Mouse (Mus musculus): ENCODE data around the gene Rnf212b. TPM values are rescaled to one million over a fixed set of nuclear protein-coding genes. Genes with fewer than 3 reads are reported as not detected.
A peak's percentile ranks its signal among the peaks of the same experiment; 100 is the strongest.

The Rnf212b gene
- polyA plus RNA-seq, 1 experiment from 2014 or later: not detected

DNA sequence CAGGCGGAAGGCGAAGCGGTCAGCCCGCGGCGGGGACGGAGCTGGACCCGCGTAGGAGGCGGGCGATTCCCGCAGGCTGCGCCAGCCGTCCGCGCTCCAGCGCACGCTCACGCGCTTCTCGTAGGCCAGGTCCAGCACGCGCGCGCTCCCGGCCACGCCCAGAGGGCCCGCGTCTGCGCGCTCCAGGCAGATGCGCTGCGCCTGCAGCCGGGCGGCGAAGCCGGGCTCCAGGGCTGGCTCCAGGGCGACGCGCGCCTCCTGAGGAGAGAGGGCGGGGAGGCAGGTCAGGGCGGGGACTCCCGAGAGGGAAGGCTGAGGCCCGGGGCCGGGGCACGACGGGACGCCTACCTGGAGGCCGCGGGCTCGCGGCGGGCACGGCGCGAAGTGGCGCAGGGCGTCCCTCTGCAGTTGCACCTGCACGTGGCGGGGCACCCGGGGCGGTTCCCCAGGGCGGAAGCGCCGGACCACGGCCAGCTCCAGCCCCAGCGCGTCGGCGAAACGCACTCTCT is 62.7 kb downstream of the Rnf212b start:
- Histone ChIP-seq H3K9ac (peak overlapping the region; percentile 71), H3K4me2 (peak overlapping the region; percentile 89), H3K36me3 (no peaks in the 10 kb centered on the region), H3K9me3 (no peaks in the 10 kb centered on the region), H3K27me3 (replicated peaks) (no peaks in the 10 kb centered on the region), H3K27ac (peak overlapping the region; percentile 85), H3K4me3 (replicated peaks) (peak overlapping the region; percentile 83), H3K4me1 (no peaks in the 10 kb centered on the region)
- WGBS: under 1% methylated on average over 70 of the region's 72 CpGs
- peak; percentile 91 for ATAC-seq (ENCODE audit: insufficient read depth, low FRiP score, low read depth)

- Histone ChIP-seq H3K4me3 (replicated peaks) (peak within 1 kb of the TSS; percentile 83), H3K9me3 (no peaks in the 10 kb centered on the region), H3K36me3 (no peaks in the 10 kb centered on the region), H3K27me3 (replicated peaks) (no peaks in the 10 kb centered on the region), H3K27ac (peak within 1 kb of the TSS; percentile 85), H3K9ac (peak within 1 kb of the TSS; percentile 71), H3K4me1 (no peaks in the 10 kb centered on the region), H3K4me2 (peak within 1 kb of the TSS; percentile 89)
- peak; percentile 80 for ATAC-seq (ENCODE audit: insufficient read depth, low FRiP score, low read depth)
- under 1% methylated on average over 60 of the region's 61 CpGs for WGBS
These were observed 63.2 kb downstream of the Rnf212b start, which contains the start of gene Ppp1r3e for GRCm38 (mm10) chr14:54877048-54877715. Gene Ppp1r3e (minus strand): TSS chr14:54877550.

DNA sequence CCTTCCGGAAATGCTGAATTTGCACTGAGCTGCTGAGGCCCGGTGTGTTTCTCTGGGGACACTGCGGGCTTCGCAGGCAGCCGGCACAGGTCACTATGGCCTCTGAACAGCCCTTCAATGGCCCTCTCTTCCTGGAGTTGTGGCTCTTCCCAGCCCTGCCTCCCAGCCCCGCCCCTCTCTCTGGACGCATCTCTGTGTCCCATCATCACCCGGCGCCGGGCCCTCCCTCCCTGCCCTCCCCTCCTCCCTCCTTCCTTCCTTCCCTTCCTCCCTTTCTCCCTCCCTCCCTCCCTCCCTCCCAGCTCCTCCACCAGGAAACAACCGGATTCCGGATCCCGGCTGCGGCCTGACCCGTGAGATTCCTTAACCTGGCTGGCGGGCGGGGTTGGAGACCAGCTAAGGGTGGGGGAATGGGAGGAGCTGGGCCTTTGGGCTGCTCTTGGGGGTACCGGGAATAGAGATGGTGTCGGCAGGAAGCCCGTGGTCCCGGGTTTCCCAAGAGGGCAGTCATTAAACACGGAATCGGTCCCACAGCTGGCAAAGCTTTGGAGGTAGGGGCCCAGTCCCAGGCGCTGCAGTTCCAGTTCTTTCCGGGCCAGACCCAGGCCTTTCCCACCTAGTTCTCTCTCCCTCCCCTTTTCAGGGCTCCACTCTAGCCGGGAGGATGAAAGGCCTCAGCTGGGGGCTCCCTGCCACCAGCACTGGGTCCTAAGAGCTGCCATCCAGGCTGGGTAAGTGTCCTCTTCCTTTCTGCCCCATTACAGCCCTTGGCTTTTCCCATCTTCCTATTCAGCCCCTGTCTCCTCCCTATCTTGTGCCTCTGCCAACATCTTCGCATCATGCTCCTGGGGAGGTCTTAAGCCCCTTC is 69.4 kb downstream of the Rnf212b start, which contains the start of the genes Bcl2l2 and Gm20521:
Bcl2l2 (plus strand) TSS at position 224 of the 868 bp plus-strand sequence.
Gm20521 (plus strand) TSS at position 288 of the 868 bp plus-strand sequence.
- peaks cover 15% of the 10 kb centered on the region for H3K4me1 ChIP-seq
- no peaks in the 10 kb centered on the region for H3K9me3 ChIP-seq
- peak within 1 kb of the TSS; percentile 88 for H3K27ac ChIP-seq
- H3K9ac ChIP-seq: peak within 1 kb of the TSS; percentile 66
- H3K4me2 ChIP-seq: peak within 1 kb of the TSS; percentile 82
- ATAC-seq (ENCODE audit: insufficient read depth, low FRiP score, low read depth): peak; percentile 88
- 0 out of 2 replicates have a peak, but pooled peaks cover 3% of the 10 kb centered on the region for H3K36me3 ChIP-seq
- no peaks in the 10 kb centered on the region for H3K27me3 ChIP-seq (replicated peaks)
- H3K4me3 ChIP-seq (replicated peaks): peak within 1 kb of the TSS; percentile 53
- WGBS: under 1% methylated on average over 27 of the region's 27 CpGs

DNA sequence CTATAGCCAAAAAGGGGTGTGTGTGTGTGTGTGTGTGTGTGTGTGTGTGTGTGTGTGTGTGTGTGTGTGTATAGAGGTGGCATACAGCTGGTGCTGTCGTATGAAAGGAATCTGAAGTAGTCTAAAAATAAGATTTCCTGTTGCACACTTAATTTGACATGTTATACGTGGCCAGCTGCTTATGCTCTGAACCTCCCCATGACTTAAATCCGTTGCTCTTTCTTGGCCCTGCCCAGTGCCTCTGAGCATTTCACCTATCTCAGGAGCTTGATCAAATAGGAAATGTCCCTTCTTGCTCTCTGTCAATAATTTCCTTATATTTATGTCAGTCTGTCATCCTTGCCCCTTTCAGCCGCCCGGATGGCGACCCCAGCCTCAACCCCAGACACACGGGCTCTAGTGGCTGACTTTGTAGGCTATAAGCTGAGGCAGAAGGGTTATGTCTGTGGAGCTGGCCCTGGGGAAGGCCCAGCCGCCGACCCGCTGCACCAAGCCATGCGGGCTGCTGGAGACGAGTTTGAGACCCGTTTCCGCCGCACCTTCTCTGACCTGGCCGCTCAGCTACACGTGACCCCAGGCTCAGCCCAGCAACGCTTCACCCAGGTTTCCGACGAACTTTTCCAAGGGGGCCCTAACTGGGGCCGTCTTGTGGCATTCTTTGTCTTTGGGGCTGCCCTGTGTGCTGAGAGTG is 70.2 kb downstream of the Rnf212b start:
- H3K9me3 ChIP-seq: no peaks in the 10 kb centered on the region
- H3K9ac ChIP-seq: peak overlapping the region; percentile 66
- peak overlapping the region; percentile 82 for H3K4me2 ChIP-seq
- peak; percentile 6 for ATAC-seq (ENCODE audit: insufficient read depth, low FRiP score, low read depth)
- no peaks in the 10 kb centered on the region for H3K27me3 ChIP-seq (replicated peaks)
- peaks cover 15% of the 10 kb centered on the region for H3K4me1 ChIP-seq
- H3K27ac ChIP-seq: peak overlapping the region; percentile 88
- peak overlapping the region; percentile 53 for H3K4me3 ChIP-seq (replicated peaks)
- WGBS: 16% methylated on average over 21 of the region's 21 CpGs
- H3K36me3 ChIP-seq: 0 out of 2 replicates have a peak, but pooled peaks cover 3% of the 10 kb centered on the region

- H3K27me3 ChIP-seq (replicated peaks): no peaks in the 10 kb centered on the region
- 79% methylated on average over 11 of the region's 11 CpGs for WGBS
- no peak overlapping the region for H3K4me3 ChIP-seq (replicated peaks)
- no peak overlapping the region for H3K9ac ChIP-seq
- H3K27ac ChIP-seq: no peak overlapping the region
- H3K9me3 ChIP-seq: no peaks in the 10 kb centered on the region
- peak overlapping the region; percentile 82 for H3K4me2 ChIP-seq
- ATAC-seq (ENCODE audit: insufficient read depth, low FRiP score, low read depth): no peak
- peaks cover 15% of the 10 kb centered on the region for H3K4me1 ChIP-seq
- 0 out of 2 replicates have a peak, but pooled peaks cover 3% of the 10 kb centered on the region for H3K36me3 ChIP-seq
These were observed 71.4 kb downstream of the Rnf212b start for GRCm38 (mm10) chr14:54885309-54885708.

- Histone ChIP-seq H3K27ac (peak within 1 kb of the TSS; percentile 89), H3K4me2 (peak within 1 kb of the TSS; percentile 52), H3K4me1 (peaks cover 11% of the 10 kb centered on the region; the same call in 1 of the 2 replicates), H3K36me3 (peaks cover 9% of the 10 kb centered on the region), H3K27me3 (replicated peaks) (no peaks in the 10 kb centered on the region), H3K9ac (no peak within 1 kb of the TSS), H3K4me3 (replicated peaks) (peak within 1 kb of the TSS; percentile 90), H3K9me3 (no peaks in the 10 kb centered on the region)
- WGBS: 87% methylated on average over 3 of the region's 3 CpGs
- no peak for ATAC-seq (ENCODE audit: insufficient read depth, low FRiP score, low read depth)
These were observed 78.3 kb downstream of the Rnf212b start, which contains the start of gene Pabpn1 for GRCm38 (mm10) chr14:54892200-54892599. Gene Pabpn1 (plus strand): TSS chr14:54892500.

DNA sequence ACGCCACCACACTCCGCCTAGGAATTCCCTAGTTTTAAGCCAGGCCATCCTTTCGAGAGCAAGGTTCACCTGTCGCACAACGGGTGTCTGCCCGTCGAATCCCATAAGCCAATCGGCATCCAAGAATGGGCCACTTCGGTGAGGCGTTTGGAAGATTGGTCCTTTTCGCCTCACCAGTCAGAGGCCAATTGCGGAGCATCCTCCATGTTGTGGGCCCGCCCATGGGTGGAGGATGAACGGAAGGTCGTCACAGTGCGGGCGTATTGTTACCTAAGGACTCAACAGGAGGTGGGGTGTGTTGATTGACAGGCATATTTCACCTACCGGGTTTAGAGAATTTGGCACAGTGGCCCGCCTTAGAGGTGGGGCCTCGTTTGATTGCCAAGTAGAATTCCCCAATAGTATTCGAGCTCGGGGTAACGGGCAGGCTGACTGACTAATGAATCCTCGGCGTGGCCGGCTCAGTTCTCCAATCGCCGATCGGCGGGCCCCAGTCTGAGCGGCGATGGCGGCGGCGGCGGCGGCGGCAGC is 79.8 kb downstream of the Rnf212b start:
- Histone ChIP-seq H3K4me2 (peak overlapping the region; percentile 52), H3K4me3 (replicated peaks) (peak overlapping the region; percentile 90), H3K36me3 (peaks cover 15% of the 10 kb centered on the region), H3K4me1 (peaks cover 13% of the 10 kb centered on the region; the same call in 1 of the 2 replicates), H3K9ac (peak overlapping the region; percentile 98), H3K27ac (peak overlapping the region; percentile 89), H3K27me3 (replicated peaks) (no peaks in the 10 kb centered on the region), H3K9me3 (no peaks in the 10 kb centered on the region)
- peak; percentile 99 for ATAC-seq (ENCODE audit: insufficient read depth, low FRiP score, low read depth)
- under 1% methylated on average over 38 of the region's 38 CpGs for WGBS

DNA sequence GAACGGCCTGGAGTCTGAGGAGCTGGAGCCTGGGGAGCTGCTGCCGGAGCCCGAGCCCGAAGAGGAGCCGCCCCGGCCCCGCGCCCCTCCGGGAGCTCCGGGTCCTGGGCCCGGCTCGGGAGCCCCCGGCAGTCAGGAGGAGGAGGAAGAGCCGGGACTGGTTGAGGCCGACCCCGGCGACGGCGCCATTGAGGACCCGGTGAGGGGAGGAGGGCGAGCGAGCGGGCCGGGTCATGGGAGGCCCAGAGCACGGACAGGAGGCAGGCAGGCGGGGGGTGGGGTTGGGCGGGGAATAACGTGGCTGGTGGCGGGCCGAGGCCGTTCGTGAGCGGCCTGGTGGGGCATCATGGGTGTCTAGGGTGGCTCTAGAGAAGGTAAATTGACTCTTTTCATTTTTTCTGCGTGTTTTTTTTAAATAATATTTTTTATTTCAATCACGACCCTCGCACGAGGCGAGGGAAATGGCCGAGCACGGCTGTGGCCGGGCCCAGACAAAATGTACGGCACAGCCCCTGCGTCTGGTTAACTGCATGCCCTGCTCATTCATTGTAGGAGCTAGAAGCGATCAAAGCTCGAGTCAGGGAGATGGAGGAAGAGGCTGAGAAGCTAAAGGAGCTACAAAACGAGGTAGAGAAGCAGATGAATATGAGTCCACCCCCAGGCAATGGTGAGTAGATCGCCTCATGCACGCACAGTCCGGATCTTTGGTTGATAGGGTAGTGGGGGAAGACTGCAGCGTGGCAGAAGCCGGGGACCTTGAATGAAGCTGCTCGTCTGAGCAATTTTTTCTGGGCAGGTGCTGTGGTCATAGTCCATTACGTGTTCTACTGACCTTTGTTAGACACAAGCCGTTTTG is 80.6 kb downstream of the Rnf212b start:
- Histone ChIP-seq H3K9me3 (no peaks in the 10 kb centered on the region), H3K4me3 (replicated peaks) (peak overlapping the region; percentile 90), H3K4me2 (peak overlapping the region; percentile 75), H3K36me3 (peaks cover 15% of the 10 kb centered on the region), H3K27ac (peak overlapping the region; percentile 89), H3K4me1 (peaks cover 13% of the 10 kb centered on the region; the same call in 1 of the 2 replicates), H3K27me3 (replicated peaks) (no peaks in the 10 kb centered on the region), H3K9ac (peak overlapping the region; percentile 98)
- ATAC-seq (ENCODE audit: insufficient read depth, low FRiP score, low read depth): peak; percentile 47
- WGBS: under 1% methylated on average over 45 of the region's 54 CpGs

DNA sequence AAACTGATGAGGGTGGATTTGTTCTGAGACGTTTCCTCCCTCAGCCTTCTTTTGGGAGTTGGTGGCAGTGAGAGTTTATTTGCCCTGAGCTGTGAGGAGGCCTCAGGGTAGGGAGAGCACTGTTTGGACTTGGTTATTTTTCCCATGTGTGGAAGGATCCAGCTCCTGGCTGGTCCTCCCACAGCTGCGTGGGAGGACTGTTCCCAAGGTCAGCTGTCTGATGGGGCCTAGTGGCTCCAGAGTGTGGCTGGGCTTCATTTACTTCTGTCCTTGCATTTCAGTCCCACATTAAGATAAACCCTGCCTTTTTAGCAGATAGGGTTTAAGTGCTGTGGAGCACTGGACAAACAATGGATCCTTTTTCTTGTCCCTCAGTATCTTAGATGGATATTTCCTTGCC is 83.5 kb downstream of the Rnf212b start:
- Histone ChIP-seq H3K9ac (no peak overlapping the region), H3K36me3 (peaks cover 15% of the 10 kb centered on the region), H3K27ac (peak overlapping the region; percentile 35; the same call in 1 of the 2 replicates), H3K4me1 (peaks cover 13% of the 10 kb centered on the region; the same call in 1 of the 2 replicates), H3K27me3 (replicated peaks) (no peaks in the 10 kb centered on the region), H3K4me2 (no peak overlapping the region), H3K9me3 (no peaks in the 10 kb centered on the region), H3K4me3 (replicated peaks) (no peak overlapping the region)
- 44% methylated on average over 2 of the region's 2 CpGs for WGBS
- ATAC-seq (ENCODE audit: insufficient read depth, low FRiP score, low read depth): no peak

DNA sequence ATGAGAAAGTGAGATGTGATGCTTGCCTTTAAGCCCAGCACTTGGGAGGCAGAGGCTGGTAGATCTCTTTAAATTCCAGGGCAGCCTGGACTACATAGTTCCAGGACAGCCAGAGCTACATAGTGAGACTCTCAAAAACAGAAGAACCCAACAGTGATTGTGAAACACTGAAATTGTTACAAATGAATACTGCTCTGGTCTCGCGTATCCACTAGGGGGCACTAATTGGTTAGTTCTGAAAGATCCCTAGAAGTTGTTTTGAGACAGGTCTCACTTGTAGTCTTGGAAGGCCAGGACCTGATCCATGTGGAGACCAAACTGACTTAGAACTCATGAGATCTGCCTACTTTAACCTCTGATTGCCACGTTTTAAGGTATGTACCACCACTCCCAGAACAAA is 86.4 kb downstream of the Rnf212b start:
- peaks cover 21% of the 10 kb centered on the region for H3K36me3 ChIP-seq
- no peak overlapping the region for H3K4me2 ChIP-seq
- 0% methylated on average over 3 of the region's 3 CpGs for WGBS
- H3K27me3 ChIP-seq (replicated peaks): no peaks in the 10 kb centered on the region
- no peak overlapping the region for H3K4me3 ChIP-seq (replicated peaks)
- H3K9ac ChIP-seq: no peak overlapping the region
- peaks cover 10% of the 10 kb centered on the region; the same call in 1 of the 2 replicates for H3K4me1 ChIP-seq
- H3K9me3 ChIP-seq: no peaks in the 10 kb centered on the region
- 0 out of 2 replicates have a peak, but pooled peaks have one; percentile 36 for ATAC-seq (ENCODE audit: insufficient read depth, low FRiP score, low read depth)
- H3K27ac ChIP-seq: peak overlapping the region; percentile 44; the same call in 1 of the 2 replicates

Measured in stomach, embryonic 15.5 days (tissue).